Mouse (Mus musculus) forebrain, embryonic 16.5 days (tissue): ENCODE results near the gene Atg14. TPM values are rescaled to one million over a fixed set of nuclear protein-coding genes. Genes with fewer than 3 reads are reported as not detected.

ENCODE experiments used
- ATAC-seq: fragments of 200-750 bp; cut with Nextera tagmentation; 2 replicates; pipeline ENCODE4 v1.8.0; 2017; ENCODE audit warnings: mild to moderate bottlenecking, moderate library complexity
- H3K27ac ChIP-seq: fragments of 300-500 bp; sonication (generic); 2 replicates; pipeline ENCODE4 v1.5.1; 2014; ENCODE audit warnings: low read length, control low read depth
- H3K27me3 ChIP-seq: fragments of 300-500 bp; sonication (generic); replicated peaks from 2 replicates; pipeline ENCODE4 v1.6.1; 2014; ENCODE audit warnings: low read length; ENCODE audit not compliant: control insufficient read depth, insufficient read depth
- H3K36me3 ChIP-seq: fragments of 300-500 bp; sonication (generic); 2 replicates; pipeline ENCODE4 v1.6.1; 2014; ENCODE audit not compliant: control insufficient read depth, insufficient read depth
- H3K4me1 ChIP-seq: fragments of 300-500 bp; sonication (generic); replicated peaks from 2 replicates; pipeline ENCODE4 v1.6.1; 2014; ENCODE audit warnings: low read length; ENCODE audit not compliant: control insufficient read depth, insufficient read depth
- H3K4me2 ChIP-seq: fragments of 300-500 bp; sonication (generic); 2 replicates; pipeline ENCODE4 v1.6.1; 2014; ENCODE audit warnings: mild to moderate bottlenecking, low read length, control low read depth
- H3K4me3 ChIP-seq: fragments of 300-500 bp; sonication (generic); replicated peaks from 2 replicates; pipeline ENCODE4 v1.5.1; 2014; ENCODE audit warnings: mild to moderate bottlenecking, low read length, control low read depth
- H3K9ac ChIP-seq: fragments of 300-500 bp; sonication (generic); replicated peaks from 2 replicates; pipeline ENCODE4 v1.6.1; 2014; ENCODE audit warnings: low read depth, low read length, control low read depth
- H3K9me3 ChIP-seq: fragments of 300-500 bp; sonication (generic); 2 replicates; pipeline ENCODE4 v1.6.1; 2016; ENCODE audit warnings: low read length; ENCODE audit not compliant: control insufficient read depth
- WGBS: fragments of 180-500 bp; shearing (Covaris S2); extraction: QIAGEN DNeasy Blood & Tissue Kit; methylation state at CpG from one replicate; pipeline ENCODE4 v1.1.7; 2014; 5-methylcytosine and 5-hydroxymethylcytosine counted together
- polyA plus RNA-seq: library from polyadenylated mRNA; unstranded; fragments of >200 nt; fragmentation: Nextera tagmentation; extraction: Ambion mirVana; gene quantifications from 2 replicates; pipeline ENCODE4 v1.2.1, GENCODE M21; 2015

Atg14 gene
- polyA plus RNA-seq, 1 experiment from 2014 or later: 22.2 TPM

DNA sequence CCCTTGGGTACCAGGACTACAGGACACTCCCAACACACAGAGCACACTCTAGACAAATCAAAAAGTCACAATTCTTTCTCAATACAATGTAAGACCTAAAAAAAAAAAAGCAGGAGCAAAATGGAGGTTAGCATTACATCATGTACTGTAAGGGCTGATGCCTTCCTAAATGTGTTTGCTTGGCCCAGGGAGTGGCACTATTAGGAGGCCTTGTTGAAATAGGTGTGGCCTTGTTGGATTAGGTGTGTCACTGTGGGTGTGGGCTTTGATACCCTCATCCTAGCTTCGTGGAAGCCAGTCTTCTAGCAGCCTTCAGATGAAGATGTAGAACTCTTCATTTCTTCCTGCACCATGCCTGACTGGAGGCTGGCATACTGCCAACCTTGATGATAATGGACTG is 10.8 kb upstream of the Atg14 start:
- no peaks in the 10 kb centered on the region for H3K27me3 ChIP-seq
- H3K4me2 ChIP-seq: no peak overlapping the region
- H3K4me1 ChIP-seq: no peaks in the 10 kb centered on the region
- no peaks in the 10 kb centered on the region for H3K36me3 ChIP-seq
- no peak for ATAC-seq
- H3K27ac ChIP-seq: no peak overlapping the region
- WGBS: 59% methylated on average over 1 of the region's 1 CpGs
- H3K9me3 ChIP-seq: no peaks in the 10 kb centered on the region
- no peak overlapping the region for H3K9ac ChIP-seq
- no peak overlapping the region for H3K4me3 ChIP-seq

DNA sequence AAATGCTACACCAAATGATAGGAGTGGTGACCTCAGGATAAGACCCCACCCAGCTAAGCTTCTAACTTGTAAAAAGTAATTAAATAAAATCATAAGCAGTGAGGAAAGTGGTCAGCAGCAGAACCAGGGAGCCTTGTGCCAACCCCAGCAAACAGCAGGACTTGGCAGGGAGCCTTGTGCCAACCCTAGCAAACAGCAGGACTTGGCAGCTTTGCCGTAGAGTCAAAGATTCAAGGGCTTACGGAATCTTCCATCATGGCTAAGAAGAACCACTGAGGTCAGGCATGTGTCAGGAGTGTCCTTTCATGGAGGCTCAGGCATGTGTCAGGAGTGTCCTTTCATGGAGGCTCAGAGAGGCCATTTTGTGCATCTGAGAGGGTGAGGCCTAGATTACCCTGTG is 7.6 kb upstream of the Atg14 start:
- Histone ChIP-seq H3K4me2 (no peak overlapping the region), H3K27me3 (no peaks in the 10 kb centered on the region), H3K9ac (no peak overlapping the region), H3K4me1 (no peaks in the 10 kb centered on the region), H3K27ac (no peak overlapping the region), H3K9me3 (no peaks in the 10 kb centered on the region), H3K4me3 (no peak overlapping the region), H3K36me3 (no peaks in the 10 kb centered on the region)
- WGBS: 68% methylated on average over 2 of the region's 2 CpGs
- ATAC-seq: no peak

GRCm38 (mm10) chr14:47576687-47577086 is 6.2 kb upstream of the Atg14 start:
- Histone ChIP-seq H3K27ac (no peak overlapping the region), H3K27me3 (no peaks in the 10 kb centered on the region), H3K4me1 (no peaks in the 10 kb centered on the region), H3K4me3 (no peak overlapping the region), H3K4me2 (no peak overlapping the region), H3K9ac (no peak overlapping the region), H3K36me3 (no peaks in the 10 kb centered on the region), H3K9me3 (no peaks in the 10 kb centered on the region)
- ATAC-seq: no peak
- 73% methylated on average over 4 of the region's 4 CpGs for WGBS

GRCm38 (mm10) chr14:47574721-47575120 is 4.3 kb upstream of the Atg14 start:
- ATAC-seq: no peak
- no peaks in the 10 kb centered on the region for H3K4me1 ChIP-seq
- H3K4me3 ChIP-seq: no peak overlapping the region
- no peaks in the 10 kb centered on the region for H3K36me3 ChIP-seq
- H3K4me2 ChIP-seq: no peak overlapping the region
- 76% methylated on average over 11 of the region's 11 CpGs for WGBS
- H3K27ac ChIP-seq: no peak overlapping the region
- H3K9me3 ChIP-seq: no peaks in the 10 kb centered on the region
- H3K27me3 ChIP-seq: no peaks in the 10 kb centered on the region
- H3K9ac ChIP-seq: no peak overlapping the region

DNA sequence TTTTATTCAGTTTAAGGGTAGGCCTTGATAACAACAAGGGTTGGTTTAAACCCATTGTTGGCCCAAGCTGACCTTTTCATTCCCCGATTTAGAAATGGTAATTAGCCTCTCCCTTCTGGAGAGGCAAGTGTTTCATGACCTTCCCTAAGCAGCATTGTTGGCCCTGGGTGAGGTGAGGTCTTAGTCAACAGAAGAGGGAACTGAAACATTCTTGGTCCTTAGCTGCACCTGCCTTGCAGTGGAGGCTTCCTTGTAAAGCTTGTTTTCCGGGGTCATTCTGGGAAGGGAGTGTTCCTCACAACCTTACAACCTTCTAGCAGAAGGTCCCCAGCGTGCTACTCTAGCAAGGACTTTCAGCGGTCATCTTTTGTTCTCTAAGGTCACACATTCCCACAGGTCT is 2.3 kb upstream of the Atg14 start:
- Histone ChIP-seq H3K4me3 (no peak overlapping the region), H3K4me1 (no peaks in the 10 kb centered on the region), H3K36me3 (no peaks in the 10 kb centered on the region), H3K27ac (no peak overlapping the region), H3K9me3 (no peaks in the 10 kb centered on the region), H3K9ac (no peak overlapping the region), H3K27me3 (no peaks in the 10 kb centered on the region), H3K4me2 (no peak overlapping the region)
- no peak for ATAC-seq
- WGBS: 80% methylated on average over 4 of the region's 4 CpGs

DNA sequence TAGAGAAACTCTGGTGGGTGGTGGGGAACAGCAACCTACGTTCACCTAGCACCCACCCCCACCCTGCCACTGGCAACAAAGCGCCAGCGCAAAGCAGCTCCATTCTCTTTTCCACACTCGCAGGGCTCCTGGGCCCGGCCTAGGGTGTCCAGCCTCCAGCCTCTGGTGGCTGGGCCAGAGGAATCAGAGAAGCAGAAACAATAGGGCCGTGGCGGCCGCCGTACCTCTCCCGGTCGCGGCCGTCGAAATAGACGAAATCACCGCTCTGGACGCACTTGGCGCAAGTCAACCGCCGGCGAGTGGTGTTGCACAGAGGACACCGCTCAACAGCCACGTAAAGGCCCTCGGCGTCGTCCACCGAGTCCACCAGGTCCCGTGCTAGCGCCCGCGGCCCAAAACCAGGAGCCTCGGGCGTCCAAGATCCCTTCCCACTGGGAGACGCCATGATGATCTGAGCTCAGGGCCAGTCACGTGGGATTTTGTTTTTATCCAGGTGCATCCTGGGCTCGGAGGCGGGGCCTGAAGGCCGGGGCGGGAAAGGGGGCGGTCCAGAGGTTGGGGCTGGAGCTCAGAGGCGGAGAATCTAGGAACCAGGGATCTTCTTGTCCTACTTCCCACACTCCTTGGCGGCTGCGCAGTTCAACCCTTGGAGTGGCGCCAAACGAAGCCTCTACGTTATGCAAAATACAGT is 2.3 kb downstream of the Atg14 start:
- Histone ChIP-seq H3K27me3 (no peaks in the 10 kb centered on the region), H3K4me2 (peak overlapping the region; percentile 79), H3K9me3 (no peaks in the 10 kb centered on the region), H3K9ac (peak overlapping the region; percentile 72), H3K27ac (peak overlapping the region; percentile 20; the same call in 1 of the 2 replicates), H3K36me3 (no peaks in the 10 kb centered on the region), H3K4me3 (peak overlapping the region; percentile 82), H3K4me1 (peaks cover 7% of the 10 kb centered on the region)
- under 1% methylated on average over 46 of the region's 46 CpGs for WGBS
- ATAC-seq: peak; percentile 99

DNA sequence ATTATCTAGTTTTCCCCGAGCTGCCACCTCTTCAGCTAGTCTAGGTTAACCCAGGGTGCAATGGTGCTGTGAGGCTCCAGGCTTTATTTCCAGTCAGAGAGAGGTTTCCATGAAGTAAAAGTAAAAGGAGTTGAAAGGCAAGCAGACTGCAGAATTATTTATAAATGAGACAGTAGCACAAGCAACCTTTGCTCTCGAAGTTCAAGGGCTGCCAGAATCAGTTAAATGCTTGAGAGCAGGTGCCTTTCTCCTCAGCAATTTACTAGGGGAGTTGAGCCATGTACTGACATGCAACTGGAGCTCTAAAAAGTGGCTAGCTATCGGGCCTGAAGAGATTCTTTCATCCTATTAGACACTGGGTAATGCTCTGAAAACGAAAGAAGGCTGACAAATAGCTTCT is 7.3 kb downstream of the Atg14 start:
- peaks cover 7% of the 10 kb centered on the region for H3K4me1 ChIP-seq
- H3K27me3 ChIP-seq: no peaks in the 10 kb centered on the region
- H3K4me3 ChIP-seq: no peak overlapping the region
- no peak for ATAC-seq
- 84% methylated on average over 4 of the region's 4 CpGs for WGBS
- H3K9ac ChIP-seq: no peak overlapping the region
- 0 out of 2 replicates have a peak, but pooled peaks cover 3% of the 10 kb centered on the region for H3K36me3 ChIP-seq
- no peaks in the 10 kb centered on the region for H3K9me3 ChIP-seq
- H3K4me2 ChIP-seq: no peak overlapping the region
- no peak overlapping the region for H3K27ac ChIP-seq

DNA sequence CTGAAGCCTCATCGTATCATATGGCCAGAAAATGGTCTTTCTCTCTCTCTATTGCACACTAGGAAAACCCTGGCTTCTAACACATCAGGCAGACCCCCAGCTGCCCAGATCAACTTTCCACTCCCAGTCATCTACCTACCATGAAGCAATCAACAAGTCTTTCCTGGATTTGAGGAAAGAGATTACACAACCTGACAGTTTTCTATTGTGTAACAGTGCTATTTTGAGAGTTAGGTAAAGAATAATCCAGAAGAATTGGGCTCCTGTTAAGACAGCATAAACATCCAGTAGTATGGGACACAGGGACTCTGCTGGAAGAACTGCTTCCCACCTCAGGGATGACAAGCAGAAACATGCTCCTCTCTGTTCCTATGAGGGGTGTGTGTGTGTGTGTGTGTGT is 7.9 kb downstream of the Atg14 start:
- Histone ChIP-seq H3K4me3 (no peak overlapping the region), H3K9ac (no peak overlapping the region), H3K27ac (no peak overlapping the region), H3K36me3 (0 out of 2 replicates have a peak, but pooled peaks cover 3% of the 10 kb centered on the region), H3K9me3 (no peaks in the 10 kb centered on the region), H3K4me1 (peaks cover 5% of the 10 kb centered on the region), H3K27me3 (no peaks in the 10 kb centered on the region), H3K4me2 (no peak overlapping the region)
- 86% methylated on average over 1 of the region's 1 CpGs for WGBS
- ATAC-seq: no peak

DNA sequence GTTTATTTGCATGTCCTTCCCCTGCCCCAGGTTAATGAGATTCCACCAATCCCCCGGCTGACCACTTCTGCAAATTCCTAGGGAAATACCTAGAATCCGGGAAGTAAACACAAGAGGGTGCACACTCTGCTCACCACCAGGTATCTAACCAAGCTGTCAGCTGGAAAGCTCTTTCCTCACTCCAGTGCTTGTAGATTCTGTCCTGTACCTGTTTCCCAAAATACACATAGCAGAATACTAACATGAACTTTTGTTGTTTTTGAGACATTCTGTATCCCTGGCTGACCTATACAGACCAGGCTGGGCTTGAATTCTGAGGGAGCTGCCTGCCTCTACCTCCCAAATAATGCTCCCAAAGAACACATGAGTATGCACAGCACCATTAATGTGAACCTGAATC is 9.7 kb downstream of the Atg14 start:
- no peaks in the 10 kb centered on the region for H3K27me3 ChIP-seq
- ATAC-seq: no peak
- H3K27ac ChIP-seq: no peak overlapping the region
- H3K9ac ChIP-seq: no peak overlapping the region
- H3K36me3 ChIP-seq: peaks cover 9% of the 10 kb centered on the region; the same call in 1 of the 2 replicates
- H3K9me3 ChIP-seq: no peaks in the 10 kb centered on the region
- 93% methylated on average over 2 of the region's 2 CpGs for WGBS
- no peaks in the 10 kb centered on the region for H3K4me1 ChIP-seq
- H3K4me3 ChIP-seq: no peak overlapping the region
- no peak overlapping the region for H3K4me2 ChIP-seq

DNA sequence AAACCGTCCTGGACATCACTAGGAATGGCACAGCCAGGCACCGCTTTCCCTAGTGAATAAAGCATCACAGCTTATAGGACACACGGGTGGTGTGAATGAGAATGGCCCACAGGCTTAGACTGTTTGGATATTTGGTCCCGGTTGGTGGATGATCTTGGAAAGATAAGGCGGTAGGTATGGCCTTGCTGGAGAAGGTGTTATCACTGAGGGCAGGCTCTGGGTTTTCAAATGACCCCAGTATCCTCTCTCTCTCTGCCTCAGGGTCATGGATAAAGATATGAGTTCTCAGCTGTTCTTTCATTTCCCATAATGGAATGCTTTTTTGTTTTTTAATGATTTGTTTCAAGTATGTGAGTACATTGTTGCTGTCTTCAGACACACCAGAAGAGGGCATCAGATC is 15.2 kb downstream of the Atg14 start:
- Histone ChIP-seq H3K27me3 (no peaks in the 10 kb centered on the region), H3K9me3 (no peaks in the 10 kb centered on the region), H3K4me3 (no peak overlapping the region), H3K27ac (no peak overlapping the region), H3K9ac (no peak overlapping the region), H3K36me3 (peaks cover 18% of the 10 kb centered on the region), H3K4me1 (no peaks in the 10 kb centered on the region), H3K4me2 (no peak overlapping the region)
- 96% methylated on average over 5 of the region's 5 CpGs for WGBS
- ATAC-seq: no peak
